Mouse (Mus musculus) gonadal fat pad, adult 2 months (tissue): ENCODE results near the gene Atf7. TPM values are rescaled to one million over a fixed set of nuclear protein-coding genes. Genes with fewer than 3 reads are reported as not detected.
A peak's percentile ranks its signal among the peaks of the same experiment; 100 is the strongest.
"Not testable (repeated sequence)": the region's sequence is repeated elsewhere in the genome, so short reads cannot be mapped to it uniquely, and the experiment has no call there.

Experiments
- DNase-seq: peaks from one replicate; pipeline ENCODE4 v3.0.0-alpha.2; 2012; ENCODE audit warnings: low read depth
- polyA plus RNA-seq: library from polyadenylated mRNA; depleted of rRNA; stranded (reverse); fragments of >200 nt; gene quantifications from 2 replicates; pipeline ENCODE4 v1.2.3, GENCODE M21; 2012; rRNA removed

Atf7 gene
- polyA plus RNA-seq: 70.4 and 84.8 TPM in 2 replicates

DNA sequence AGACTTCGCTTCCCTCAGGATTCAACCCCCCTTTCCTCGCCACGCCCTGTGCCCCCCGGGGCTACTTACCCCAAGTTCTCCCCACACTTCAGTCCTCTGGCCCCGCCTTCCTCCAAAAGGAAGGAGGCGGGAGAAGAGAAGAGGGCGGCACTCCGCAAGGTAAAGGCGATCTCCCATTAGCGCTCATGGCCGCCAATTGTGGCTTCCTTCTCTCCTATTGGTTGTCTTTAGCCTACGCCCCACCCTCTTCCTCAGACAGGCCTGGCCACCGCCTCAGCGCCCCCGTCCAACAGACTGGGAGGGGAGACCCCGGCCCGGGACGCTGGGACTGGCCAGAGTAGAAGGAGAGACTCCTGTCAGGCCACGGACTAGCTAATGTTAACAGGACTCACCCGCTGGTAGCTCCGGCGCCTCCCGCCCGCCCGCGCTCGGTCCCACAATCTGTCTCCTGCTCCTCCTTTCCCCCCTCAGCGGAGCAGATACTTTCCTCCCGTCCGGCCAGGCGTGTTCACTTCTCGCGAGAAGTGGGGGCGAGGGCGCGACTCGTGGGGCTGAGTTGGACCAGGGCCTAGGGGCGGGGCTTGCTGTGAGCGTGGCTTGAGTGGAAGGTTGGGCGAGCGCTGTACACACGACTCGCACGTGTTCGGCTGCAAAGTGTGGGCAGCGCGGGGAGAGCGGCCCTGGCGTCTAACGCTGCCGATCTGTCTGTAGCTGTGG is at the start of gene Atf7, which contains the start of gene Gm28047:
Gene Atf7 (minus strand): TSS at position 495 of the 717 bp plus-strand sequence.
Gene Gm28047 (minus strand): TSS at position 98 of the 717 bp plus-strand sequence.
- peak; percentile 89 for DNase-seq

DNA sequence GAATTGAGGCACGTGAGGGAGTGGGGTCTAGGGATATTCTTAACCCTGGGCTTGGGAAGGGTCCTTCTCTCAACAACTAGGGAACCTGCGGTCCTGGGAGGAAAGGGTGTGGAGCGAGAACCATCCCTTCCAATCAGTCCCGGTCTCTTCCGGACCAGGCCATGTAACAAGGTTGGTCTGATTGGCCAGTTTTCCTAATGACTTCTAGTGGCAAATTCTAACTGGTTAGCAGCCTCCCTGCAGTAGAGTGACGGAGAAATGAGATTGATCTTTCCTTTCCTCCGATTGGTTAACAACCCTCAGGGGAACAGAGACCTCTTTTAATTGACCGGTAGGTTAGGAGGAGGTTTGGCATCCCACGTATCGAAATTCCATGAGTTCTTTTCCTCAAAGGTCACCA is 48.3 kb upstream of the Atf7 start:
- no peak for DNase-seq

DNA sequence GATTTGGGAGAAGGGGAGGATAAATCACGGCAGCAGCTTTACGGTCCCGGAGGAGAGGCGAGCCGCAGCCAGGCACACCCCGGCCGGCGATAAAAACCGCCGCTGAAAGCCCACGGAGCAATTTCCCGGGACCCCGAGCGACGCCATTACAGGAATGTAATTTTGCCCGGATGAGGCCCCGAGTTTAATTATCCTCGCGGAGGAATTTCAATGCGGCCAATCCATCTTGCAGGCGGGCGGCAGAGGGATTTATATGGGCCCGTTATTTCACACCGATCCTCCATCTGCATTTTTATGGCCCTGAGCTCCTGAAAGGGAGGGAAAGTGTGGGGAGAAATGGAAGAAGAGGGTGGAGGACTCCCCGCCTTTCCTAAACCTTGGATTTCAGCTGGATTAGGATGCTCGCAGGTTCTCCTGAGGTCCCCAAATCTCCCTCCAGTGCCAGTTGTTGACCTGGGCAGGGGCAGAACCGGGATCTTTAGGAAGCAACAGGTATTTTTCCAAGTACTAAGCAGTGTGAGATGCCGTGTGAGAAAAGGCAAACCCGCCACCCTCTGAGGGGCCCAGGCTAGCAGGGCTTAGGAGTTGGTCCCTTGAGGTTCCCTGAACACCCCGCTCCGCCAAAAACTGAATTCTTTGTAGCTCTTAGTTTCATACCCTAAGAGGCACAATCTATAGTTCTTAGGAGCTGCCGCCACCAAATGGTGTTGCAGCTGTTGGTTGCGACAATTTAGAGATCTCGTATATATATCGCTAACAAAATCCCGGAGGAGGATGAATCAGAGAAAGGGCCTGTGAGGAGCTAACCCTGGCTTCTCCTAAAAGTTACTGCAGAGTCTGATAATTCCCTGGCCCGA is 47.2 kb upstream of the Atf7 start, which contains the start of gene Atp5g2:
Gene Atp5g2 (minus strand): TSS at position 138 of the 857 bp plus-strand sequence.
- no peak for DNase-seq

DNA sequence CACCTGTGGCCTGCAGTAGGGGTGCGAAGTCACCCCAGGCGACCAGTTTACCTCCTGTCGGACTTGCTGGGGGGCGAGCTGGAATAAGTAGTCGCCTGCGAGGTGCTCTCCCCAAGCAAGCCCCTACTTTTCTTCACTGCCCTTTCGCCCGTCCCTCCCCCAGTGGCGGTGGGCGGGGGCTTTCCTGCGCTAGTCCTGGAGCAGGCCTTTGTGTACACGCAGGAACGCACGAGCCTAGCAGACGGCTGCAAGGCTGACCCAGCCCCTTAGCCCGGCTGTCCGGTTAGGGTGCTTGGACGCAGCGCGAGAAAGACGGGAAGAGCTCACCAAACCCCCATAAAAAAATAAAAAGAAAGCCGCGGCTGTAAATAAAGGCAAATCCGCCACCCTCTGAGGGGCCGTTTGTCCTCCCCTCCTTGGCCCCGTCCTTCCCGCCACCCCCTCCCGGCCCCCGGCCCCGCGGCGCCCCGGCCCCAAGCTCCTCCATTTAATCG is 46.5 kb upstream of the Atf7 start:
- no peak for DNase-seq

DNA sequence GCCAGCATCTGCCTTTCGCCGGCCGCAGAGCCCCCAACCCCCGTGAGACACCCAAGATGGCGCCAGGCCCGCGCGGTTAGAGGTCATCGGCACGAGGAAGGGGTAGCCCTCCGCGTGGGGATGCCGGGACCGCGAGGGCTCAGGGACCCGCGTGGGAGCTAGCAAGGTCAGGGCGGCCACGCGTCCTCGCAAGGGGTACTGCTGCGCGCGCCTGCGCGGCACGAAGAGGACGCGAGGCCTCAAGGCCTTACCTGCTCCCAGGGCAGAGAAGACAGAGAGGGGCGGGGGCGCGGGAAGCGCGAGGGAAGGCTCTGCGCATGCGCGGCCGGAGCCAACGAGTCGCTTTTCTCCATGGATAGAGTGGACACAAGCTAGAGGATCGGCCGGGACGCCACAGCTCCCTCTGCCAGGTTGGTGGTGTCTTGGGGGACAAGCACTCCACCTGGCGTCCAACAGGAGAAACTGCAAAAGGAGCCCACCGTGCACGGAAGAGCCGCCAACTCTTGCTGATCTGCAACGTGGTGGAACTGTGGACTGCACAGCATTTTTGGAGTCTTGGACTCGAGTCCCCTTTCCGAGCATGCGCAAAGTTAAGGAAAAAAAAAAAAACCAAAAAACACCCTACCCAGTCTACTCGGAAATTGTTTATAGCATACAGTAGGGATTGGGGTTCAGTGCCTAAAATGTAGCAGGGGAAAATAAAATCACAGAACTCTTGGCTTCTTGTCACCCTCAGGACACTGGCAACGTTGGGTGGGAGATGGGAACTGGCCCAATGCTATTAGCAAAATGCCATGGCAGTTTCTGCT is 45.7 kb upstream of the Atf7 start:
- no peak for DNase-seq

DNA sequence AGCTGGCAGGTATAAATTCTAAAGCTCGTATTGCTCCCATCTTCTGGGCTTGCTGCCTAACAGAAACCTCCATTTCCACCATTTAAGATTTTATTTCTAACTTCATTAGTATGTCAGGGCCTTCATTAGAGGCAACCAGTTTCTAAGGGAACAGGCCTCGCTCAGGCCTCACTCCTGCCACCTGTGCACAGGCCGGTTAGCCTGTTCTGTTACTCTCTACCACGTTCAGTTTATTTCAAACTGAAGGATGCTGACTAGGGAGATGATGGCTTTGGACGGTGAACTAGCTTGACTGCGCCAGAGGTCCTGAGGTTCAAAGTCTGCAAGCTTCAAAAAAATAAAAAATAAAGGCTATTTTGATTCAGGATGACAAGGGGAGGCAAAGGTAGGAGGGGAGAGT is 45.0 kb upstream of the Atf7 start:
- no peak for DNase-seq

DNA sequence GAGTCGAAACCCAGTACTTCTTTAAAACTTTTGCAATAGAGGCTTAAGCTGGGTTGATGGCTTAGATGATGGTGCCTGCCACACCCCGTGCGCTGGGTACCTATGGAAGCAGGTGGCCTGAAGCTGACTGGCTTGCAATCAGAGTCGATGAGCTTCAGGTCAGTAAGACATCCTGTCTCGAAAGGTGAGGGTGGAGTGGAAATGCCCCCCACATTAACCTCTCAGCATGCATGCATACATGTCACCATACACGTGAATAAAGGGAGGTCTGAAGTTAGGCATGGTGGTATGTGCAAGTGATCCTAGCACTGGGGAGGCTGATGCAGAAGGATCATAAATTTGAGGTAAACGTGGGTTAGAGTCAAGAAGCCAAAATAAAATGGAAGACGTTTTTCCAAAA is 44.3 kb upstream of the Atf7 start:
- no peak for DNase-seq

DNA sequence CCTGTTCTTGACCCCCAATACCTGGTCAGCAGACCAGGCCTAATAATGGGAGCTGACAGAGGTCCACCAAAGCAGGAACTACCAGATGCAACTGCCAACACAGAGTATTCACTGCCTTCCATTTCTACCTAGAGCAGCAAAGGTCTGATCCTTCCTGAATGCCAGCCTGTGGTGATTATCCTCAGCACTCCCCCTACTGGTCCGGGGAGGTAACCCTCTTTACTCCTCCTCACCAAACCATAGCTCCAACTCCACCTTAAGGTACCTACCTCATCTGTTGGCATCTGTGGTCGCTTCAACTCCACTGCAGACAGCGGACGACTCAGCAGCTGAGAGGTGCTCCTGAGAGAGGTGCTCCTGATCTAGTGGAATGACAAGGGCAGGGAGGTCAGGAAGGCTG is 40.2 kb upstream of the Atf7 start:
- no peak for DNase-seq

DNA sequence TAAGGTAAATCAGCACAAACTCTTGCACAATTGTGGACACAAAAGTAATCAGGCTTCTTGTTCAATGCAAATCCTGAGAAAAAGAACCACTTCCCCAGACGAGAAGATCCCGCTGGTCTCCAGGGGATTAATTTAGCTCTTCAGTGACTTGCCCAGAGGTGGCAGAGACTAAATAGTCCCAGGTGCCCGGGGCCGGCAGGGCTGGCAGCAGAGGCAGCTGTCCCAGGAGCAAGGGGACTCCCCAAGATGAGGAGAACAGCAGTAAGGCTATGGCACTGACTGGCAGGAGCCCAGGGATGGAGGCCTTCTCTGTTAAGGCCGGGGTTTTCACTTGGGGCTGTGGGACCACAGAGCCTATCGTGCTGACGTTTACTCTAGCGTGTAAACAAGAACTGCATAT is 38.6 kb upstream of the Atf7 start:
- no peak for DNase-seq

DNA sequence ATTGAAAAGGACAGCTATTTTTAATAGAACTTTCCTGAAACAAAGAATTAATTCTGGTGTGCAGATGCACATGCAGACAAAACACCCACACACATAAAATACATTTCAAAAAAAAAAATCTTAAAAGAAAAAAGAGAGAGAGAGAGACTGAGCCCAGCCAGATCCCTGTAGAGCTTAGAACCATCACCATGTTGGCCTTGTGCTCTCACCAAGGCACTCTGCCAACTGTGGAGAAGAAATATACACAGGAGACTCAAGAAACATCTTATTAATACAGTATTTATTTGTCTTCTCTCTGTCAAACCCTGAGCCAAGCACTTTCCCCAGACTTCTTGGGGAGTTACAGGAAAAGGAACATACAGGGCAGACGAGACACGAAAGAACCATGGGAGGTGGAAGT is 37.3 kb upstream of the Atf7 start:
- DNase-seq: not testable (repeated sequence)

DNA sequence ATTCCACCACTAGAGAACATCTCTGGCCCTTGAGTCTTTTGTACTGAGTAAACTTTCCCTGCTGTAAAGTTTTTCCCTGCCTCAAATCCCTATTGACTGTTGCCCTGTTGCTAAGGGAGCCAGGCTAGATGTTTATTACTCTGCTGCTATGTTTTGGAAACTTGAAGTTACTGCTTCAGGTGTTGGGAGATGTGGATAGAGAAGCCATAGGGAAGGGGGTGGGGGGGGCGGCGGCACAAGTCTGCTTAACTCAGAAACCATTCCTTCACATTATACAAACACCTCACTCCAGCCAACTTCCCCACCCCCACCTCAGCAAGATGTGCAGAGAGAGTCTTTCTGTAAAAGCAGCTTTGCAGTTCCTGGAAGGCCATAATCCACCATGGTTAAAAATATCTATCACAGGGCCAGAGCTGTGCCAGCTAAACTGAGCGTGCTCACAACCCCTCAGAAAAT is 32.7 kb upstream of the Atf7 start:
- no peak for DNase-seq

DNA sequence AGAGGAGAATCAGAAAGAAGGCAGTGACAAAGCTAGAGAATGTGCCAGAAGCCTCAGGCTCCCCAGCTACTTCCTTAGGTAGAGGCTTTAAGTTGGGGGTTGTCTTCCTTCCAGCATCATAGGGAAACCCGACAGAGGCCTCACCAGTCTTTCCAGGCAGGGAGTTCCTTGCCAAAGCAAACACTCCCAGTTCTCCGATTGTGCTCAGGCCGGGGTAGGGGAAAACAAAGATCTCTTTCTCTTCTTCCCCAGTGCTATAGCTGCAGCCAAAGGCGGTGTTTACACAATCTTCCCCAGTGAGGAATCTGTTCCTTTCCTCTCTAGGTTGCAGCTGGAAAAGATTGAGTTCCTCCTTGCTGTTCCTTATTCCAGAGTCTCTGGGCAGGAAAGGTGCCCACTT is 31.4 kb upstream of the Atf7 start:
- DNase-seq: peak; percentile 97

DNA sequence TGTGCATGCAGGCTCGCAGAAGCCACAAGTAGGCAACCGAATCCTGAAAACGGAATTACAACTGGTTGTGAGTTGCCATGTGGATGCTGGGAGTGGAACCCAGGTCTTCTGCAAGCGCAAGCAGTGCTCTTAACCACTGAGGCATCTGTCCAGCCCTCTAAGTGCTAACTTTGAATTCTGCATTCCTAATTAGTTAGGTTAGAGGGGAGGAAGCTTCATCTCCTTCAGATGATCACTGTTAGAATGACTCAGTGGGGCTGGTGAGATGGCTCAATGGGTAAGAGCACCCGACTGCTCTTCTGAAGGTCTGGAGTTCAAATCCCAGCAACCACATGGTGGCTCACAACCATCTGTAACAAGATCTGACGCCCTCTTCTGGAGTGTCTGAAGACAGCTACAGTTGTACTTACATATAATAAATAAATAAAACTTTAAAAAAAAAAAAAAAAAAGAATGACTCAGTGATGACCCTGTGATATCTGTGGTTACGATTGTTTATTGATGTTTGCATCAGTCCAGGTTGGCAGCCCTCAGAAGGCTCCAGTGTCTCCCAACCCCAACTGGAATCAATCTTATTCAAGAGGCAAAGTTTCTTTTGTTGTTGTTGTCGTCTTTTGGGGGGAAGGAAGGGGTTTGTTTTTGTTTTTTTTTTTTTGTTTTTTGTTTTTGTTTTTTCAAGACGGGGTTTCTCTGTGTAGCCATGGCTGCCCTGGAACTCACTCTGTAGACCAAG is 26.8 kb upstream of the Atf7 start:
- not testable (repeated sequence) for DNase-seq

DNA sequence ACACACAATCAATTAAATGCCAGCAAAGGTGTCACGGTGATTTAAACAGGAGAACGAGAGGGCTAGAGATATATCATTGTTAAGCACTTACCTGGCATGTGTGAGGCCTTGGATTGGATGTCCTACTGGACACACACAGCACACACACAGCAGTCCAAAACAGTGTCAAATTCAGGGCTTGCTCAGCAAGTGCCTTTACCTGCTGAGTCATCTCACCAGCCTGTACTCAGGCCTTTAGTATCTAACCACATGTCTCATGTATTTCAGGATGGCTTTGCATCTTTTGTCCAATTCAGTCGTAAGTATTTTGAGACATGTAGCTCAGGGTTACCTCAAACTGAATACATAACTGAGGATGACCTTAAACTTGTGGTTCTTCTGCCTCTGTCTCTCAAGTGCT is 25.8 kb upstream of the Atf7 start:
- DNase-seq: no peak

DNA sequence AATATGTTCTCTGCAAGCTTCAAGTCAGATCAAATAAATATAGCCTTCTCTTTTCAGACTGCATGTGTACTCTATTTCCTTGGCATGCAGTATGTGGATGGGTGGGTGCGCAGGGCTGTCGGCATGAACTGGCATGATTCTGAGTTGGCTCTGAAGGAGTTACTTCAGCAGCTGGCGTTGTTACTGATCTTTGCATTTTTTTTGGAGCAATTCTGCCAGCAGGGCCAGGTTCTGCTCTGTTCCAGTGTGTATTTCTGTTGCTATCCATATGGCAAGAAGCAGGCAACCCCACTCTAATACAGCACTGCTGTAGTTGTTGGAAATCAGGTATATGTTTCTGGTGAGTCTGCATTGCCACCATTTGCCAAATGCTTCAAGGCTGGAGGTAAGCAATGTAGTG is 10.6 kb upstream of the Atf7 start:
- no peak for DNase-seq

DNA sequence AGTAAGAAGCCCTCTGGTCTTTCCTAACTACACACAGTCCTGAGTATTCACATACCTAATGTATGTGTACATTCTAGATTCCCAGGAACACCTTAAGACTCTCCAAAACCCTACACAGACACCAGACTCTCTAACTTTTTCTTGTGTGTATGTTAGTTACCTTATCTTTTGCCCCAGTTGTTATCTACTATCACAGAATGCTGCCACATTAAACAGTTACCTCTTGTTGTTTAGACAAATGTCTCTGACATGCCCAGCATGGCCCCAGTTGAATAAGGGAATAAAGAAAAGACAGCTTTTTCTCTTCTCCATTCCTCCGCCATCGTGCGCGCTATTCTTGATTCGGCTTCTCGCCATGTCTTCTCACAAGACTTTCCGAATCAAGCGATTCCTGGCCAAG is 9.4 kb upstream of the Atf7 start:
- no peak for DNase-seq

DNA sequence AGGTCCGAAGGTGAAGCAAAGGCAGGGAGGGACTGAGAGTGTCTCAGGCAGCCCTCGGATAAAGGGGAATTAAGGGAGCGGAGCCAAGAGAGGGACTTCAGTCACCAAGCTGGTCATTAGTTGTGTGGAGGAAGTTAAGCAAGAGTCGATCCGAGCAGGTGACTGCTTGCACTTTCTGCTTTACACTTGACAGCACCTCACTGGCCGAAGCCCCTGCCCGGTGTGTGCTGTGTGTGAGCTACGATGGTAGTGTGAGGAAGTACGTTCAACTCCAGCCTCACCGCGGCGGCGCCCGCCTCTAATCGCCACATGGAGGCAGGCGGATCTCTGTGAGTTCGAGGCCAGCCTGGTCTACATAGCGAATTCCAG is 407 bp upstream of the Atf7 start:
- no peak for DNase-seq

DNA sequence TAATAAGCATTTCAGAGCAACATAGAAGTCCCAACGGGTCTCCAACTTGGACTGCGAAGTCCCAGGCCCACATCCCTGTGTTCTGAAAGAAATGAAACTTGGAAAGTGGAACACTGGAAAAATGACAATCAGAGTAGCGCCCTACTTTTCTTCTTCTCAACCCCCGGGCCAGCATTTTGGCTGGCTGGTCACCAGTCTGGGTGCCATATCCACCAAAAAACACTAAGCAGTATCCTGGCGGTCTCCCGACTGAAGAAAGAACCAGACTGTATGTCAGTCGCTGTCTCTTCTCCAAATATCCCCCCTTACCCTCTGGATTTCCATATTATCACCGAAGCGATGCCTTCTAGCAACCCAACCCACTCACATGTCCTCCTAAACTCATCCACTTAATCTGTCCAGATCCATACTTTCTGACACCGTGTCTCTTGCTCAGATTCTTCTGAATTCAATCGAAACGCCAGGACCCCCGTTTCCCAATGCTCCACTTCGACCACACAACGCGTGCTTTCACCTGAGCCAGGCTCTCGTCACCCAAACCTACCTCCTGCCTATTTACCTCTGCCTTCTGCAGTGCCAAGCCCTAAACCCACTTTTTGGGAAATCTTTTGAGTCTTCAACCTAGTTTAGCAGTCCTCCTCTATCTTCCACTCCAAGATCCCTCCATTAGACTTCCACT is 834 bp downstream of the Atf7 start:
- DNase-seq: no peak

DNA sequence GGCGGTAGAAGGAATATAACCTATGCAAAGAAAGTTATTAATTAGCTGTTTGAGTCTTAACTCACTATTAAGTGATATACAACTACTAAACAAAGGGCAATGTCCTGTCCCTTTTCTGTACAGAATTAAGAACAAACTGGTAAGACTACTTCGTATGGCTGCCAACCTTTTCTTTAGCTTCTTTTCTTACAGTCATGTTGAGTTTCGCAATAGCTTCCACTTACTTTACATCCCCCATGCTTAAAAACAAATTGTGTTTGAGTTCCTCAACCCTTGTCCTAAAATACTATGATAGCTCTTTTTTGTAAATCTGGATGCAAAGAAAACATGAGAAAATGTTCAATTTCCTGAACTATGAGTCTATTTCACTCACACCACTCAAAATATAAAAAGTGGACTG is 2.1 kb downstream of the Atf7 start:
- DNase-seq: no peak

DNA sequence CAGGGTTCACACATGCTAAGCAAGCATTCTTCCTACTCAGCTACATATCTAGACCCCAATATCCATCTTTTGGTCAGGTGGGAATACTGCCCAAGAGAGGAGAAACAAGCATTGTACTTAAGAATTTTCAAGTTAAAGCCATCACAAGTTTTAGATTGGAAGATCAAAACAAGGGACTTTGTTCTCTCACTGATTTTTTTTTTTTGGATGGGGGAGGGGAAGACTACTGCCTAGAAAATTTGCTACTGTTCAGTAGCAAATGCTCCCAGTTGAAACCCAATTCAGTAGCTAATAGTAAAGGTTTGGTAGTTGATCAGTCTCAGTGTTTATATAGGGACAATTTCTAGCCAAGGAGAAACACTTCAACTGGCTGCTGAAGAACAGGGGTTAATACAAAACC is 2.7 kb downstream of the Atf7 start:
- no peak for DNase-seq

DNA sequence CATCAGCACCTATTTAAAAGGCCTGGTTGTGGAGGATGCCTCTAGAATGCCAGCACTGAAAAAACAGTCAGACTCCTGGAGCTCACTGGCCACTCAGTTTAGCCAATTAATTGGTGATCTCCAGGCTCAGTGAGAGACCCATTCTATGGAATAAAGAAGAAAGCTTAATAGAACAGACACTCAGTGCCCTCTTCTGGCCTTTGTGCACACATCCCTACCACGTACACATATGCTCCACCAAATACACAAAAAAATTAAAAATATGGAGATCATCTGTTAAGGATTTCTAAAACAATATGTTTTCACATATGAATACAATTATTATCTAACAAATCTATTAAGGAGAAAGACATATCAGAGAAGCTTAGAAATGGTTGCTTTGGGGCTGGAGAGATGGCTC is 4.5 kb downstream of the Atf7 start:
- DNase-seq: no peak
